Mouse (Mus musculus) lung, adult 18-20 months (tissue): ENCODE measurements around the gene Tas2r123.

ENCODE experiments used
- DNase-seq, 2 experiments: peaks; one replicate each; pipeline ENCODE4 v3.0.0; 2022; ENCODE audit warnings: mixed read lengths in 2 of 2

The Tas2r123 gene

DNA sequence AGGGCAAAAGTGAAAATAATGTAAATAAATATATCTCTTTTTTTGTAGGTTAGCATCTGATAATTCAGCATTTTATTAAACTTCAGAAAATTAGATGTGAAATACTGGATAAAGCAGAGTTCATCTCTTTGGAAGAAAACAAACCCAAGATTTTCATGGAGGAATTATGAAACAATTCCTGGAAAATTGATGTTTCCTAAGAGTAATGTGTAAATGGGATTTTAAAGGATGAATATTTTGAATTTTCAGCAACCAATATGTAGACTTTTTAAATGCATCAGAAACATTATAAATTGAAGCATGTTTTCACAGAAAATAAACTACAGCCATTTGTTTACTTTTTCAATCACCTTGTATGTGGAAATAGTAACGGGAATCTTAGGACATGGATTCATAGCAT lies at the start of gene Tas2r123:
Gene Tas2r123 (plus strand): TSS at position 301 of the 400 bp plus-strand sequence.
- DNase-seq, result no peak

DNA sequence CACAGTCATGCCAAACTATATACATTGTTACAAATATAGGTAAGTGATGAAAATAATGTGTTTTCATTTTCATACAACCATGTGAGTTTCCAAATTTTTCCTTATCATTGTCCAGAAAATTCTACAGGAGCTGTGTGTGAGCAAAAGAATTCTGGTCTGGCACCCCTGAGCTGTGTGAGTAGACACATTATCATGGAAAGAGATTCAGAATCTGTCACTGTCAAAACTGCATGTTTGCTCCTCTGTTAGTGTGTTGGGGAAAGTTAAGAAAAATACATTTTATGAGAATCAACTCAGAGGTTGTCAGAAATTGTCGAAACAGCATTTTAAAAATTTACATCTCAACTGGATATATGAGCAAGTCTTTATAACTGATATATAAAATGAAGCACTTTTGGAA lies 44.4 kb upstream of the Tas2r123 start, which contains the start of gene Tas2r117:
Gene Tas2r117 (plus strand): TSS at position 301 of the 400 bp plus-strand sequence.
- no peak for DNase-seq

DNA sequence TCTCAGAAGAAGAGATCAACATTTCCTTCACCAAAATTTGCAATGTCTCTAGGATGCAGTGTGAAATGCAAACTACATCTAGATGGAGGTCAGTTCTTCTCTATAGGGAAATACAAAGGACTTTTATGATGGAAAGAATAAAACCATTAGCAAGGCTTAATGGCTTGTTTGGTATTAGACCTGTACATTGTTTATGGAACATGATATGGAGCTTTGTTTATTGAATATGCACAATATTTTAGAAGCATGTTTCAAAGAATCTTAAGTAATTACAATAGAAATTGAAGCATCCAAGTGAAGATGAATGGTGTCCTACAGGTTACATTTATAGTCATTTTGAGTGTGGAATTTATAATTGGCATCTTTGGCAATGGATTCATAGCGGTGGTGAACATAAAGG lies 8.2 kb downstream of the Tas2r123 start, which contains the start of gene Tas2r116:
Gene Tas2r116 (plus strand): TSS at position 301 of the 400 bp plus-strand sequence.
- no peak for DNase-seq

DNA sequence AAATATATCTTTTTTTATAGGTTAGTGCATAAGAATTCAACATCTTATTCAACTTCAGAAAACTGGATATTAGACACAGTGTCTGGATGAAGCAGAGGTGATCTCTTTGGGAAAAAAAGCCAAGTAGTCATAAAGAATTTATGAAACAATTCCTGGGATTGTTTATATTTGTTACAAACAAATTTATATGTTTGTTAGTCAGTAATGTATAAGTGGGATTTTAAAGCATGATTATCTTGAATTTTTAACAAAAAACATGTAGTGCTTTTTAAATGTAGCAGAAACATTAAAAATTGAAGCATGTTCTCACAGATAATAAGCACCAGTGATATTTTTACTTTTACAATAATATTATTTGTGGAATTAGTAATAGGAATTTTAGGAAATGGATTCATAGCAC lies 20.8 kb downstream of the Tas2r123 start, which contains the start of gene Tas2r110:
Gene Tas2r110 (plus strand): TSS at position 301 of the 400 bp plus-strand sequence.
- DNase-seq, result no peak

DNA sequence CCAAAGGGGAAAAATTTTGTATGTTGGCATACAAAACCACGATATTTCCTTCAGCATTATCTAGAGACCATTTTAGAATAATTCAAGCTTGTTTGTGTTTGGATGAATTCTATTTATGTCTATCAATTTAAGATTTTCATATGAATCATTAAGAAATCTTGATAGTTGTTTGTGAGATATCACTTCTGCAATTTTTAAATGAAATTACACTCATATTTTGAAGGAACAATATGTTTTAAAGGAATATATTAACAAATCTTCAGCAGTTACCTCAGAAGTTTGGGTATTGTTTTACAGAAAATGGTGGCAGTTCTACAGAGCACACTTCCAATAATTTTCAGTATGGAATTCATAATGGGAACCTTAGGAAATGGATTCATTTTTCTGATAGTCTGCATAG lies 45.8 kb downstream of the Tas2r123 start, which contains the start of gene Tas2r113:
Gene Tas2r113 (plus strand): TSS at position 301 of the 400 bp plus-strand sequence.
- no peak for DNase-seq
